Mouse (Mus musculus): Measurements from ENCODE around the gene Hist2h2be.

The Hist2h2be gene

DNA sequence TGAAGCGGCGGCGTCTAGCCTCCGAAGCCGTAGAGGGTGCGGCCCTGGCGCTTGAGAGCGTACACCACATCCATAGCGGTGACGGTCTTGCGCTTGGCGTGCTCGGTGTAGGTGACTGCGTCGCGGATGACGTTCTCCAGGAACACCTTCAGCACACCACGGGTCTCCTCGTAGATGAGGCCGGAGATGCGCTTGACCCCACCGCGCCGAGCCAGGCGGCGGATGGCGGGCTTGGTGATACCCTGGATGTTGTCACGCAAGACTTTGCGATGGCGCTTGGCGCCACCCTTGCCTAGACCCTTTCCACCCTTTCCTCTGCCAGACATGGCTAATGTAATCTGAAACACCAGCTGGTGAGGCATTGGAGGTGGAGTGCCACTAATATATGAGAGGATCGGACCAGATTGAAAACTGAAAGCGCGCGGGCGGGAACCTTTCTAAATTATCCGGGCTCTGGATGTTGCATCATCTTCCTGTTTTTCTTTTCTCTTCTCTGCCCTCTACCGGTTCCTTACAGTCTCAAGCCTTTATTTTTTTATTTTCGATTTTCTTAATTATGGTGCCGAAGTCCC is 42.1 kb downstream of the Hist2h2be start, which contains the start of gene Hist2h4:
Gene Hist2h4, minus strand, starts transcription at position 333 of the 572 bp plus-strand sequence.
- peak; percentile 95 to 98 for DNase-seq

GRCm38 (mm10) chr3:96263558-96264403 is 42.9 kb downstream of the Hist2h2be start:
- peak; percentile 61 to 66 for DNase-seq

DNA sequence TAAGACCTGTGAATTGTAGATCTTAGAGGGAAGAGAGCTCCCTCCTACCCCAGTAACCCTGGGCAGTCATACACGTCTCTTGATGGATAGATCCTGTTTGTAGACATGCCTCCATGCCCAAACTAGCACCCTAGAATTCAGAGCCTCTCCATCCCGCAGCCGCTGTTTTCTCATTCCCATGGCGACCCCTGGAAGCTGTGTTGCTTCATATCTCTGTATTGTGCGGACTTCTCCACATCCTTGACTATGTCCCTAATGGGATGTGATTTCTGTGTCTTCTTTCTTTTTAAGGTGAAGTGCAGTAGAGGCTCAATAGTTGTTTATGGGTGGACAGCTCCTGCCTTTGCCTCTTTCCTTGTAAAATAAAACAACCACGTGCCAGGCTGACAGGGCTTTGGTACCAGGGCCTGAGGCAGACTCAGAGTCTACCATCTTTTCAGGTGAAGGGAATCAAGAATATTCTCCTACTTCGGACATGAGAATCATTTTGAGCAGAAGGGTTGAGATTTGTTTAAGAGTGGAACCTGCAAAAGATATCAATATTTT is 43.6 kb downstream of the Hist2h2be start:
- DNase-seq: no peak

GRCm38 (mm10) chr3:96266132-96266710 is 45.3 kb downstream of the Hist2h2be start:
- no peak for DNase-seq

GRCm38 (mm10) chr3:96267541-96267940 is 46.6 kb downstream of the Hist2h2be start:
- DNase-seq: no peak

- peak; percentile 85 to 88 for DNase-seq
These were observed 47.3 kb downstream of the Hist2h2be start, which contains the start of gene Hist2h3b for GRCm38 (mm10) chr3:96268051-96268775. Gene Hist2h3b (plus strand): TSS chr3:96268654.

- DNase-seq: peak; percentile 38 to 52
These were observed 48.0 kb downstream of the Hist2h2be start for GRCm38 (mm10) chr3:96268776-96269378.

DNA sequence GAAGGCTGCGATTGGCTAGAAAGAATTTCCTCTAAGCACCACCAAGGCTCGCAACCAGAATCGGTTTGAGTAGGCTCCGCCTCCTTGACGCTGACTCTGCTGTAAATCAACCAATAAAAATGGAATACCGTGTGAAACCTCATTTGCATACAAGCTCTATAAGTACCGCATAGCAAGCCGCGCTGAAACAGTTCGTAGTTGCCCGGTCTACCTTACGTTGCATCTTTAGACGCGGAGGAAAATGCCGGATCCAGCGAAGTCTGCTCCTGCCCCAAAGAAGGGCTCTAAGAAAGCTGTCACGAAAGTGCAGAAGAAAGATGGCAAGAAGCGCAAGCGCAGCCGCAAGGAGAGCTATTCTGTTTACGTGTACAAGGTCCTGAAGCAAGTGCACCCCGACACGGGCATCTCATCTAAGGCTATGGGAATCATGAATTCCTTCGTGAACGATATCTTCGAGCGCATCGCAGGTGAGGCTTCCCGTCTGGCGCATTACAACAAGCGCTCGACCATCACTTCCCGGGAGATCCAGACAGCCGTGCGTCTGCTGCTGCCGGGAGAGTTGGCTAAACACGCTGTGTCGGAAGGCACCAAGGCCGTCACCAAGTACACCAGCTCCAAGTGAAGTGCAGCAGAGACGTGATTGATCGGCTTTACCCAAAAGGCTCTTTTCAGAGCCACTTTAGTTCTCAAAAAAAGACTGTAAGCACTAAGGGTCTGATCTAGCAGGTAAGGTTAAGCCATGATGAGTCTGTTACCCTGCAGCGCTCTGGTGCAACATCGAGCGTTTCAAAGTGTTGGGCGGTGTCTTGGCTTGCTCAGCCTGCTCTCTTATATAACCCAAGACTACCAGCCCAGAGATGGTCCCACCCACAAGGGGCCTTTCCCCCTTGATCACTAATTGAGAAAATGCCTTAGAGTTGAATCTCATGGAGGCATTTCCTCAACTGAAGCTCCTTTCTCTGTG is 48.9 kb downstream of the Hist2h2be start, which contains the start of gene Hist2h2bb:
Gene Hist2h2bb, plus strand, starts transcription at position 242 of the 964 bp plus-strand sequence.
- peak; percentile 91 to 94 for DNase-seq

Data from cerebellum, postnatal 25 days (tissue).